Mouse (Mus musculus): Measurements from ENCODE around the gene Vmn2r8.

- no peak for TF ChIP-seq CTCF (IDR thresholded peaks at IDR 0.05)
- TF ChIP-seq EP300 (IDR thresholded peaks at IDR 0.05; ENCODE audit: insufficient read depth, low read depth, low read length) = no peak
- no peak for TF ChIP-seq POLR2A (IDR thresholded peaks at IDR 0.05; ENCODE audit: insufficient read depth, low read depth, low read length)
Observed at GRCm38 (mm10) chr5:108849466-108849865, 40.8 kb upstream of the Vmn2r8 start.
